Mouse (Mus musculus) olfactory bulb, adult 2 months (tissue): Measurements from ENCODE around the gene Furin.
A peak's percentile ranks its signal among the peaks of the same experiment; 100 is the strongest.

Experiments used
- CTCF ChIP-seq: fragments of 200-500 bp; IDR thresholded peaks from 2 replicates; pipeline ENCODE4 v1.5.1; 2012; ENCODE audit warnings: low read depth, mild to moderate bottlenecking, low read length, moderate library complexity; ENCODE audit not compliant: insufficient read depth
- POLR2A ChIP-seq: fragments of 200-500 bp; IDR thresholded peaks from 2 replicates; pipeline ENCODE4 v1.6.1; 2012; ENCODE audit warnings: mild to moderate bottlenecking, low read depth, low read length, moderate library complexity; ENCODE audit not compliant: insufficient read depth

DNA sequence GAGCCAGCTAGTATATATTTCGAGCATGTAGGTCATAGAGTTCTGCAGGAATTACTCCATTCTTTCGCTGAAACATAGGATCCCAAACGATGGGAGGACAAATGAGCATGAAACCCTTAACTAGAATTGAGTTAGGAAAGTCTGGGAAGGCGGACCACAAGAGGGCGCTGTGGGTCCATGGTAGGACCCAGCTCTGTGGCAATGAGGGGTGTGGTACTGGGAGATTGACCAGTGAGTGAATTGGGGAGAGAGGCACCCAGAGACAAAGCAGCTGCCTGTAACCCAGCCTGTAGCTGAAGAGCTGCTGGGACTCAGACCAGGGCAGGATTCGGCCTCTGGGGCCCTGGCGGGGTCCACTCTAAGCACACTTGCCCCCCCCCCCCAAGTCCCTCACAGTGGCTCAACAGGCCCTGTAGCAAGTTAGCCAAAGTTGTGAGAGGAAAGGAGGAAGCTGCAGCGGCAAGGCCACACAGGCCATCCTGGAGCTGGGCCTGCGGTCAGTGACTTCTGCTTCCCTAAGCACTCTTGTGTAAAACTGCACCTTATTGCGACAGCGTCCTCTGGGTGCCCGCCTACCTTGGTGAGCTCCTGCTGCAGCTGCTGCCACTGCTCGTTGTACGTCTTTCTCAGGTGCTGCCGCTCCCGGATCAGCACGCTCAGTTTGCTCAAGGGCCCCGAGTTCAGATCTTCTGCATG, 18.9 kb downstream of the Furin start:
- TF ChIP-seq CTCF (peak; percentile 71), POLR2A (no peak)
